Mouse (Mus musculus) lung, embryonic 16.5 days (tissue): ENCODE measurements at regions not wholly inside any gene's neighbourhood (a gene's known extent, or its start where the extent isn't known, plus 50 kb on each side); places are given as distances from the start of the nearest gene placed in this dataset.
"Not testable (repeated sequence)": the region's sequence is repeated elsewhere in the genome, so short reads cannot be mapped to it uniquely, and the experiment has no call there.

Source experiments
- ATAC-seq: fragments of 200-750 bp; cut with Nextera tagmentation; 2 replicates; pipeline ENCODE4 v1.8.0; 2017; ENCODE audit warnings: low read depth, mild to moderate bottlenecking, moderate library complexity
- H3K27ac ChIP-seq: fragments of 300-500 bp; sonication (generic); 2 replicates; pipeline ENCODE4 v1.5.1; 2014; ENCODE audit warnings: mild to moderate bottlenecking, control low read depth, low read length
- H3K27me3 ChIP-seq: fragments of 300-500 bp; sonication (generic); 2 replicates; pipeline ENCODE4 v1.6.1; 2014; ENCODE audit warnings: low read depth, low read length, mixed read lengths; ENCODE audit not compliant: control insufficient read depth, insufficient read depth
- H3K36me3 ChIP-seq: fragments of 300-500 bp; sonication (generic); 2 replicates; pipeline ENCODE4 v1.6.1; 2014; ENCODE audit warnings: low read length; ENCODE audit not compliant: control insufficient read depth, insufficient read depth
- H3K4me1 ChIP-seq: fragments of 300-500 bp; sonication (generic); replicated peaks from 2 replicates; pipeline ENCODE4 v1.6.1; 2014; ENCODE audit warnings: low read length, mixed read lengths; ENCODE audit not compliant: control insufficient read depth, insufficient read depth
- H3K4me2 ChIP-seq: fragments of 300-500 bp; sonication (generic); 2 replicates; pipeline ENCODE4 v1.6.1; 2014; ENCODE audit warnings: low read depth, low read length, control low read depth
- H3K4me3 ChIP-seq: fragments of 300-500 bp; sonication (generic); 2 replicates; pipeline ENCODE4 v1.5.1; 2014; ENCODE audit warnings: mild to moderate bottlenecking, low read length, control low read depth
- H3K9ac ChIP-seq: fragments of 300-500 bp; sonication (generic); 2 replicates; pipeline ENCODE4 v1.6.1; 2014; ENCODE audit warnings: low read length, control low read depth
- H3K9me3 ChIP-seq: fragments of 300-500 bp; sonication (generic); 2 replicates; pipeline ENCODE4 v1.6.1; 2016; ENCODE audit warnings: low read length; ENCODE audit not compliant: control insufficient read depth
- WGBS: fragments of 180-500 bp; shearing (Covaris S2); extraction: QIAGEN DNeasy Blood & Tissue Kit; methylation state at CpG from one replicate; pipeline ENCODE4 v1.1.7; 2014; 5-methylcytosine and 5-hydroxymethylcytosine counted together

GRCm38 (mm10) chr14:81685691-81686090 lies 1701.8 kb downstream of the Olfm4 start:
- Histone ChIP-seq H3K4me1 (no peaks in the 10 kb centered on the region), H3K9me3 (no peaks in the 10 kb centered on the region), H3K9ac (no peak overlapping the region), H3K27me3 (no peaks in the 10 kb centered on the region), H3K36me3 (no peaks in the 10 kb centered on the region), H3K27ac (no peak overlapping the region), H3K4me3 (no peak overlapping the region), H3K4me2 (no peak overlapping the region)
- ATAC-seq, result no peak
- WGBS, result 76% methylated on average over 5 of the region's 5 CpGs

GRCm38 (mm10) chr14:81692245-81692644 lies 1708.4 kb downstream of the Olfm4 start:
- H3K27me3 ChIP-seq, H3K27ac ChIP-seq, H3K9ac ChIP-seq, H3K4me1 ChIP-seq, H3K4me2 ChIP-seq, H3K9me3 ChIP-seq, H3K4me3 ChIP-seq, H3K36me3 ChIP-seq: not testable (repeated sequence)
- WGBS, result no CpG with 5 or more reads among the region's 2 CpGs
- ATAC-seq, result peak; percentile 66

GRCm38 (mm10) chr14:81716056-81716455 lies 1732.2 kb downstream of the Olfm4 start:
- WGBS, result 43% methylated on average over 5 of the region's 5 CpGs
- H3K9ac ChIP-seq, result no peak overlapping the region
- H3K9me3 ChIP-seq, result no peaks in the 10 kb centered on the region
- no peaks in the 10 kb centered on the region for H3K4me1 ChIP-seq
- H3K27ac ChIP-seq, result no peak overlapping the region
- ATAC-seq, result peak; percentile 93
- H3K4me3 ChIP-seq, result no peak overlapping the region
- no peak overlapping the region for H3K4me2 ChIP-seq
- H3K36me3 ChIP-seq, result no peaks in the 10 kb centered on the region
- H3K27me3 ChIP-seq, result no peaks in the 10 kb centered on the region
